Mouse (Mus musculus) forebrain, embryonic 12.5 days (tissue): Measurements from ENCODE around the gene Faf1. TPM values are rescaled to one million over a fixed set of nuclear protein-coding genes. Genes with fewer than 3 reads are reported as not detected.

Experiments
- ATAC-seq: fragments of 200-750 bp; cut with Nextera tagmentation; 2 replicates; pipeline ENCODE4 v1.8.0; 2017; ENCODE audit warnings: moderate TSS enrichment; ENCODE audit not compliant: low FRiP score
- H3K27ac ChIP-seq: fragments of 300-500 bp; sonication (generic); 2 replicates; pipeline ENCODE4 v1.5.1; 2016; ENCODE audit warnings: mild to moderate bottlenecking
- H3K27me3 ChIP-seq: fragments of 300-500 bp; sonication (generic); 2 replicates; pipeline ENCODE4 v1.6.1; 2016; ENCODE audit warnings: mild to moderate bottlenecking
- H3K36me3 ChIP-seq: fragments of 300-500 bp; sonication (generic); replicated peaks from 2 replicates; pipeline ENCODE4 v1.6.1; 2016; ENCODE audit warnings: mild to moderate bottlenecking
- H3K4me1 ChIP-seq: fragments of 300-500 bp; sonication (generic); 2 replicates; pipeline ENCODE4 v1.6.1; 2016
- H3K4me2 ChIP-seq: fragments of 300-500 bp; sonication (generic); 2 replicates; pipeline ENCODE4 v1.6.1; 2016; ENCODE audit warnings: mild to moderate bottlenecking, moderate library complexity
- H3K4me3 ChIP-seq: fragments of 300-500 bp; sonication (generic); replicated peaks from 2 replicates; pipeline ENCODE4 v1.5.1; 2016; ENCODE audit warnings: mild to moderate bottlenecking
- H3K9ac ChIP-seq: fragments of 300-500 bp; sonication (generic); 2 replicates; pipeline ENCODE4 v1.6.1; 2016; ENCODE audit warnings: mild to moderate bottlenecking
- H3K9me3 ChIP-seq: fragments of 300-500 bp; sonication (generic); 2 replicates; pipeline ENCODE4 v1.6.1; 2016
- WGBS: fragments of 180-500 bp; shearing (Covaris S2); methylation state at CpG from one replicate; pipeline ENCODE4 v1.1.7; 2016; 5-methylcytosine and 5-hydroxymethylcytosine counted together
- polyA plus RNA-seq: library from polyadenylated mRNA; unstranded; fragments of >200 nt; fragmentation: Nextera tagmentation; extraction: Ambion mirVana; gene quantifications from 2 replicates; pipeline ENCODE4 v1.2.1, GENCODE M21; 2016

Gene Faf1
- polyA plus RNA-seq, 1 experiment from 2014 or later: 43.2 TPM

GRCm38 (mm10) chr4:109978858-109979340 lies 302.5 kb downstream of the Faf1 start:
- peak overlapping the region; percentile 66 for H3K4me3 ChIP-seq
- peak overlapping the region; percentile 89 for H3K9ac ChIP-seq
- peak overlapping the region; percentile 91 for H3K27ac ChIP-seq
- H3K9me3 ChIP-seq: no peaks in the 10 kb centered on the region
- peak overlapping the region; percentile 67 for H3K4me2 ChIP-seq
- H3K27me3 ChIP-seq: peaks cover 96% of the 10 kb centered on the region
- peaks cover 14% of the 10 kb centered on the region for H3K36me3 ChIP-seq
- under 1% methylated on average over 9 of the region's 9 CpGs for WGBS
- ATAC-seq: no peak
- peaks cover 53% of the 10 kb centered on the region for H3K4me1 ChIP-seq

- H3K36me3 ChIP-seq: peaks cover 14% of the 10 kb centered on the region
- H3K27ac ChIP-seq: peak overlapping the region; percentile 91
- H3K4me3 ChIP-seq: peak overlapping the region; percentile 66
- H3K4me2 ChIP-seq: peak overlapping the region; percentile 67
- no peak for ATAC-seq
- H3K27me3 ChIP-seq: peaks cover 96% of the 10 kb centered on the region
- peaks cover 49% of the 10 kb centered on the region for H3K4me1 ChIP-seq
- H3K9me3 ChIP-seq: no peaks in the 10 kb centered on the region
- H3K9ac ChIP-seq: peak overlapping the region; percentile 89
- under 1% methylated on average over 66 of the region's 66 CpGs for WGBS
Measured at GRCm38 (mm10) chr4:109979461-109980320, 303.3 kb downstream of the Faf1 start.

- ATAC-seq: no peak
- under 1% methylated on average over 29 of the region's 29 CpGs for WGBS
- H3K36me3 ChIP-seq: peaks cover 14% of the 10 kb centered on the region
- H3K9ac ChIP-seq: peak overlapping the region; percentile 89
- peak overlapping the region; percentile 91 for H3K27ac ChIP-seq
- peaks cover 96% of the 10 kb centered on the region for H3K27me3 ChIP-seq
- H3K4me3 ChIP-seq: peak overlapping the region; percentile 66
- no peaks in the 10 kb centered on the region for H3K9me3 ChIP-seq
- peaks cover 49% of the 10 kb centered on the region for H3K4me1 ChIP-seq
- H3K4me2 ChIP-seq: peak overlapping the region; percentile 67
Measured at GRCm38 (mm10) chr4:109980321-109981082, 304.1 kb downstream of the Faf1 start.

GRCm38 (mm10) chr4:109981083-109981870 lies 304.9 kb downstream of the Faf1 start:
- Histone ChIP-seq H3K9me3 (no peaks in the 10 kb centered on the region), H3K27ac (peak overlapping the region; percentile 91), H3K4me2 (peak overlapping the region; percentile 67), H3K36me3 (peaks cover 14% of the 10 kb centered on the region), H3K4me1 (peaks cover 49% of the 10 kb centered on the region), H3K9ac (peak overlapping the region; percentile 89), H3K27me3 (peaks cover 96% of the 10 kb centered on the region), H3K4me3 (peak overlapping the region; percentile 66)
- under 1% methylated on average over 32 of the region's 37 CpGs for WGBS
- no peak for ATAC-seq

- no peak; the same call in 1 of the 2 replicates for ATAC-seq
Measured at GRCm38 (mm10) chr4:109981871-109982680, 305.7 kb downstream of the Faf1 start.

GRCm38 (mm10) chr4:109982681-109983265 lies 306.4 kb downstream of the Faf1 start:
- peak overlapping the region; percentile 94 for H3K27ac ChIP-seq

More at GRCm38 (mm10) chr4:109981871-109982680, 305.7 kb downstream of the Faf1 start:
- 1% methylated on average over 88 of the region's 99 CpGs for WGBS
- H3K9me3 ChIP-seq: no peaks in the 10 kb centered on the region
- H3K36me3 ChIP-seq: peaks cover 14% of the 10 kb centered on the region
- peak overlapping the region; percentile 91 for H3K27ac ChIP-seq
- peak overlapping the region; percentile 66 for H3K4me3 ChIP-seq
- H3K4me2 ChIP-seq: peak overlapping the region; percentile 67
- peak overlapping the region; percentile 89 for H3K9ac ChIP-seq
- peaks cover 53% of the 10 kb centered on the region for H3K4me1 ChIP-seq
- H3K27me3 ChIP-seq: peaks cover 96% of the 10 kb centered on the region

GRCm38 (mm10) chr4:109983281-109984001 lies 307.1 kb downstream of the Faf1 start:
- Histone ChIP-seq H3K4me1 (peaks cover 46% of the 10 kb centered on the region), H3K9me3 (no peaks in the 10 kb centered on the region), H3K27ac (peak overlapping the region; percentile 94), H3K4me2 (peak overlapping the region; percentile 67), H3K4me3 (peak overlapping the region; percentile 66), H3K27me3 (peaks cover 96% of the 10 kb centered on the region), H3K36me3 (peaks cover 14% of the 10 kb centered on the region), H3K9ac (peak overlapping the region; percentile 89)
- WGBS: under 1% methylated on average over 49 of the region's 49 CpGs
- peak; percentile 18; the same call in 1 of the 2 replicates for ATAC-seq

More at GRCm38 (mm10) chr4:109982681-109983265, 306.4 kb downstream of the Faf1 start:
- H3K27me3 ChIP-seq: peaks cover 96% of the 10 kb centered on the region
- H3K4me1 ChIP-seq: peaks cover 46% of the 10 kb centered on the region
- peak overlapping the region; percentile 66 for H3K4me3 ChIP-seq
- ATAC-seq: no peak
- peak overlapping the region; percentile 89 for H3K9ac ChIP-seq
- H3K9me3 ChIP-seq: no peaks in the 10 kb centered on the region
- H3K4me2 ChIP-seq: peak overlapping the region; percentile 67
- peaks cover 14% of the 10 kb centered on the region for H3K36me3 ChIP-seq
- WGBS: 6% methylated on average over 30 of the region's 30 CpGs

GRCm38 (mm10) chr4:109984011-109984411 lies 307.6 kb downstream of the Faf1 start:
- Histone ChIP-seq H3K4me2 (peak overlapping the region; percentile 67), H3K9ac (peak overlapping the region; percentile 89), H3K27me3 (peaks cover 96% of the 10 kb centered on the region), H3K36me3 (peaks cover 14% of the 10 kb centered on the region), H3K4me1 (peaks cover 45% of the 10 kb centered on the region), H3K27ac (peak overlapping the region; percentile 94), H3K4me3 (peak overlapping the region; percentile 66), H3K9me3 (no peaks in the 10 kb centered on the region)
- ATAC-seq: peak; percentile 63
- under 1% methylated on average over 24 of the region's 24 CpGs for WGBS

GRCm38 (mm10) chr4:109984496-109985423 lies 308.4 kb downstream of the Faf1 start:
- Histone ChIP-seq H3K9me3 (no peaks in the 10 kb centered on the region), H3K27ac (peak overlapping the region; percentile 94), H3K36me3 (peaks cover 14% of the 10 kb centered on the region), H3K4me1 (peaks cover 42% of the 10 kb centered on the region), H3K4me2 (peak overlapping the region; percentile 67), H3K4me3 (peak overlapping the region; percentile 66), H3K27me3 (peaks cover 96% of the 10 kb centered on the region), H3K9ac (peak overlapping the region; percentile 89)
- ATAC-seq: peak; percentile 40
- WGBS: 2% methylated on average over 37 of the region's 38 CpGs
